21 mouse cellular contexts compared by ENCODE assay signal in genomic region chr10:37386216-37386615, GRCm38 (mm10).
"Had no signal": no experiment of that assay in that cellular context is flagged by ENCODE, and none has a peak within 500 bp of the region (broad histone marks: within the 10 kb centered on the region; RNA-seq: fewer than 3 reads in every experiment).

No protein-coding gene starts in this region.

- H3K9ac ChIP-seq: liver, embryonic 14.5 days; lung, embryonic 15.5 days; neural tube, embryonic 12.5 days; stomach, embryonic 15.5 days had no signal

- H3K4me1 ChIP-seq: lung, embryonic 15.5 days; midbrain, embryonic 10.5 days; stomach, embryonic 15.5 days had no signal

- H3K36me3 ChIP-seq: lung, embryonic 15.5 days; midbrain, embryonic 10.5 days; neural tube, embryonic 12.5 days; stomach, embryonic 15.5 days had no signal

- H3K27me3 ChIP-seq: lung, embryonic 15.5 days; neural tube, embryonic 12.5 days; stomach, embryonic 15.5 days had no signal

- DNase-seq: lung, adult 2 months; lung, postnatal 14 days; lung, postnatal 36 days; midbrain, embryonic 14.5 days; retina, postnatal 1 day; right cerebral cortex, adult 18-20 months; right cerebral cortex, postnatal 25 days; right cerebral cortex, postnatal 4 days; spleen, adult 18-20 months; thymus, adult 2 months; thymus, postnatal 25 days; thymus, postnatal 4 days had no signal

- H3K4me2 ChIP-seq: lung, embryonic 15.5 days; neural tube, embryonic 12.5 days; stomach, embryonic 15.5 days had no signal

- H3K27ac ChIP-seq: liver, embryonic 14.5 days; lung, embryonic 15.5 days; macrophage; midbrain, embryonic 10.5 days; neural tube, embryonic 12.5 days; stomach, embryonic 15.5 days; stomach, postnatal 0 days had no signal

- H3K4me3 ChIP-seq: lung, embryonic 15.5 days; midbrain, embryonic 10.5 days; neural tube, embryonic 12.5 days; stomach, embryonic 15.5 days had no signal

- H3K9me3 ChIP-seq: lung, embryonic 15.5 days; midbrain, embryonic 10.5 days; neural tube, embryonic 12.5 days; stomach, embryonic 15.5 days had no signal

- ATAC-seq: lung, postnatal 0 days; midbrain, embryonic 16.5 days had no signal
